Mouse (Mus musculus): ENCODE measurements around the gene Ptch1. TPM values are rescaled to one million over a fixed set of nuclear protein-coding genes. Genes with fewer than 3 reads are reported as not detected.
A peak's percentile ranks its signal among the peaks of the same experiment; 100 is the strongest.

The Ptch1 gene
- total and polyA plus RNA-seq, 2 experiments from 2014 or later = 7.9 to 27.8 TPM

DNA sequence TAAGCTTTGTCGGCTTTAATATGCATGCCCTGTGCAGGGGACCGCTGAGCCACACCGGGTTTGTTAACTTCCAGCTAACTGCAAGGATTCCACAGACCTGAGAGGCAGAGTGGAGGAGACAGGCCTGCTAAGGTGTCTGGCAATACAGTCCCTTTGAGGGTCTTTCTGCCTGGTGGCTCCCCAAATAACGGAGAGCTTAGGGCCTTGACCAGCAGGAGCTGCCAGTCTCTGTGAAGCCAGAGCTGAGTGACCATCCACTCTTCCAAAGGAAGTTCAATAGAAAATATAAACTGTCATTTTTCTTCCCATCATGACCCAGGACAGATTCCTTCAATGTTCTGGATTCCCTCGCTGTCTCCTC lies 4.0 kb downstream of the Ptch1 start:
- no peak overlapping the region for H3K4me2 ChIP-seq (ENCODE audit: low read depth, low read length, poor library complexity, severe bottlenecking)
- H3K9me3 ChIP-seq (ENCODE audit: low read length) = no peaks in the 10 kb centered on the region
- DNase-seq (ENCODE audit: low spot score) (no peak), ATAC-seq (ENCODE audit: low FRiP score) (no peak)
- no peak for TF ChIP-seq CTCF (IDR thresholded peaks at IDR 0.05)
- 19% methylated on average over 5 of the region's 5 CpGs for WGBS
- H3K4me3 ChIP-seq (ENCODE audit: low read depth, low read length) = no peak overlapping the region
- H3K27me3 ChIP-seq (ENCODE audit: insufficient read depth, low read length) = peaks cover 19% of the 10 kb centered on the region
- peaks cover 3% of the 10 kb centered on the region; the same call in 1 of the 2 replicates for H3K4me1 ChIP-seq (ENCODE audit: insufficient read depth, low read length)
- H3K27ac ChIP-seq (ENCODE audit: low read depth, low read length) = no peak overlapping the region
- no peak overlapping the region for H3K9ac ChIP-seq (replicated peaks; ENCODE audit: low read length, poor library complexity, severe bottlenecking)
- no peaks in the 10 kb centered on the region for H3K36me3 ChIP-seq (ENCODE audit: insufficient read depth, low read length)

DNA sequence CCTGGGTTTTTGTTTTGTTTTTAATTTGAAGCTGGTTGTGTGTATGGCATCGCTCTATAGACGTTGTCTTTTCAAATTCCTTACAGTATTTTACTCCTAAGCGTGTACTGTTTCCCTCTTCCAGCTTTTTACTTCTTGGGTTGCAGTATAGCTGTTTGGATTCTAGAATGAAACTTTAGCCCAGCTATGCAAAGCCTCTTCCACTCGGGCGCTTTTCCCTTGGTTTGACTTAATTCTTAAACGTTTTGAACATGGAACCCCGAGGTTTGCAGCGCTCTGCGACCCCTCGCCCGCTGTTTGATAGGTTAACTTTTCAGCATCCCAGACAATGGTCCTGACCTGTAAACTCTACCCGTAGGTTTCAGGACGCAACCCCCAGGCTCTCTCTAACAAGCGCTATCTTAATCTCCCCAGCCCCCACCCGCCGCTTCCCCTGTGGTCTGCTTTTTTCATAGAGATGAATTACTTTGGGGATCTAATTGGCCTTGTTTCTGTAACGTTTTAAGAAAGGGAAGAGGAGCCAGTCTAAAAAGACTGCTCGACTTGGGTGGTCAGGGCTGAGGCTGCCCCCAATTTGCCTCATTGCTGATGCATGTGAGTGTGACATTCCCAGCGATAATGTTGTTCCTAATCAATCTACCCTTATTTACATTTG lies 4.5 kb downstream of the Ptch1 start:
- Histone ChIP-seq H3K36me3 (ENCODE audit: insufficient read depth, low read length) (no peaks in the 10 kb centered on the region), H3K9me3 (ENCODE audit: low read length) (no peaks in the 10 kb centered on the region), H3K9ac (replicated peaks; ENCODE audit: low read length, poor library complexity, severe bottlenecking) (0 out of 2 replicates have a peak overlapping the region, but pooled peaks have one; percentile 25), H3K4me2 (ENCODE audit: low read depth, low read length, poor library complexity, severe bottlenecking) (peak overlapping the region; percentile 88; the same call in 1 of the 2 replicates), H3K4me1 (ENCODE audit: insufficient read depth, low read length) (peaks cover 3% of the 10 kb centered on the region; the same call in 1 of the 2 replicates), H3K27ac (ENCODE audit: low read depth, low read length) (no peak overlapping the region; the same call in 1 of the 2 replicates), H3K4me3 (ENCODE audit: low read depth, low read length) (peak overlapping the region; percentile 63; the same call in 1 of the 2 replicates), H3K27me3 (ENCODE audit: insufficient read depth, low read length) (peaks cover 19% of the 10 kb centered on the region)
- WGBS = 4% methylated on average over 19 of the region's 19 CpGs
- no peak for ATAC-seq (ENCODE audit: low FRiP score)
- no peak for DNase-seq (ENCODE audit: low spot score)
- TF ChIP-seq CTCF (IDR thresholded peaks at IDR 0.05) = no peak

DNA sequence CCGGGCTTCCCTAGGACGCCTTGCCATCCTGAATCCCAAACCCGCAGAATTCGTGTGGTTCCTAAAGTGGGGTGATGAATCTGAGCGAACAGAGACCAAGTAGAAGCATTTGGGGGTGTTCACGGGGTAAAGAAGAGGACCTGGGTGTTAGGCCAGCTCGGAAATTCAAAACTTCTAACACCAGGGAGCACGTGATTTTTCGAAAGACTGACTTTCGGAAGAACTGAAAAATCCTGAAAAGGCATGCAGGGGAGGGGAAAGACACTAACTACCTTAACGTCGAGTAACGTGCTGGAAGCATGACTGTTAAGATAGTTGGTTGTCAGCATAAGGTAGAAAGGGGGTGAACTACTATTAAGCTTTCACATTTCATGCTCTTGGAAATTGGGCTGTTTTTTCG lies 5.1 kb downstream of the Ptch1 start:
- WGBS = under 1% methylated on average over 14 of the region's 14 CpGs
- Histone ChIP-seq H3K4me2 (ENCODE audit: low read depth, low read length, poor library complexity, severe bottlenecking) (peak overlapping the region; percentile 88), H3K9ac (replicated peaks; ENCODE audit: low read length, poor library complexity, severe bottlenecking) (peak overlapping the region; percentile 25; the same call in 1 of the 2 replicates), H3K4me1 (ENCODE audit: insufficient read depth, low read length) (peaks cover 3% of the 10 kb centered on the region; the same call in 1 of the 2 replicates), H3K4me3 (ENCODE audit: low read depth, low read length) (peak overlapping the region; percentile 63), H3K9me3 (ENCODE audit: low read length) (no peaks in the 10 kb centered on the region), H3K27me3 (ENCODE audit: insufficient read depth, low read length) (peaks cover 19% of the 10 kb centered on the region), H3K27ac (ENCODE audit: low read depth, low read length) (peak overlapping the region; percentile 44), H3K36me3 (ENCODE audit: insufficient read depth, low read length) (no peaks in the 10 kb centered on the region)
- no peak for ATAC-seq (ENCODE audit: low FRiP score)
- no peak for DNase-seq (ENCODE audit: low spot score)
- no peak for TF ChIP-seq CTCF (IDR thresholded peaks at IDR 0.05)

DNA sequence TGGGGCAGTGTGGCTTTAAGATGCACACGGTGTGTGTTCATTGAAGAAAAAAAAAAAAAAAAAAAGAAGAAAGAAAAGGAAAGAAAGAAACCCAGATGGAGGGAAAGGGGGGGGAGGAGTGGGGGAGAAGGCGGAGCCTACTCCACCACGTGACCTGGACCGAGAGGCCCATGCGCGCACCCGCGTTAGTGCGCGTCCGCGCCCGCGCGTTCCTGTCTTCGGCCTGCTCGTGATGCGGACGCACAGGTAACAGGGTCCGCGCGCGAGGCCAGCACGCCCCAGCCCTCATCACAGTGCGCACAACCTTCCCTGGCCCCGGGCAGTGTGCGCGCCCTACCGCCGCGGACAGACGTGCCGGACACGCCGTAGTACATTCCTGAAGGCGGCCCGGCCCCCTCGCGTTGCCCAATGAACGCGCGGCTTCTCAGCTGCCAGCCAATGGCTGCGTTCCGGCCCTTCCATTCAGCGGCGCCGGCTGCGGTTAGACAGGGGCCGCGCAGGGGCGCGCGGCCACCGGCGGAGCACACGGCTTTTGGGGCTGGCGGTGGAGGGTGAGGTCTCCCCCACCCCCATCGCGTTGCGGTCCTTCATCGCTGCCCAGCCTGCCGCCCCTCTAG lies 5.6 kb downstream of the Ptch1 start:
- peak overlapping the region; percentile 63 for H3K4me3 ChIP-seq (ENCODE audit: low read depth, low read length)
- no peaks in the 10 kb centered on the region for H3K36me3 ChIP-seq (ENCODE audit: insufficient read depth, low read length)
- H3K27me3 ChIP-seq (ENCODE audit: insufficient read depth, low read length) = peaks cover 19% of the 10 kb centered on the region
- ATAC-seq (ENCODE audit: low FRiP score) = peak; percentile 83
- H3K4me2 ChIP-seq (ENCODE audit: low read depth, low read length, poor library complexity, severe bottlenecking) = peak overlapping the region; percentile 88
- TF ChIP-seq CTCF (IDR thresholded peaks at IDR 0.05) = peak; percentile 24; the same call in 1 of the 2 replicates
- H3K27ac ChIP-seq (ENCODE audit: low read depth, low read length) = peak overlapping the region; percentile 44
- peak; percentile 97 for DNase-seq (ENCODE audit: low spot score)
- WGBS = under 1% methylated on average over 59 of the region's 62 CpGs
- H3K9ac ChIP-seq (replicated peaks; ENCODE audit: low read length, poor library complexity, severe bottlenecking) = peak overlapping the region; percentile 25; the same call in 1 of the 2 replicates
- peaks cover 3% of the 10 kb centered on the region; the same call in 1 of the 2 replicates for H3K4me1 ChIP-seq (ENCODE audit: insufficient read depth, low read length)
- H3K9me3 ChIP-seq (ENCODE audit: low read length) = no peaks in the 10 kb centered on the region

DNA sequence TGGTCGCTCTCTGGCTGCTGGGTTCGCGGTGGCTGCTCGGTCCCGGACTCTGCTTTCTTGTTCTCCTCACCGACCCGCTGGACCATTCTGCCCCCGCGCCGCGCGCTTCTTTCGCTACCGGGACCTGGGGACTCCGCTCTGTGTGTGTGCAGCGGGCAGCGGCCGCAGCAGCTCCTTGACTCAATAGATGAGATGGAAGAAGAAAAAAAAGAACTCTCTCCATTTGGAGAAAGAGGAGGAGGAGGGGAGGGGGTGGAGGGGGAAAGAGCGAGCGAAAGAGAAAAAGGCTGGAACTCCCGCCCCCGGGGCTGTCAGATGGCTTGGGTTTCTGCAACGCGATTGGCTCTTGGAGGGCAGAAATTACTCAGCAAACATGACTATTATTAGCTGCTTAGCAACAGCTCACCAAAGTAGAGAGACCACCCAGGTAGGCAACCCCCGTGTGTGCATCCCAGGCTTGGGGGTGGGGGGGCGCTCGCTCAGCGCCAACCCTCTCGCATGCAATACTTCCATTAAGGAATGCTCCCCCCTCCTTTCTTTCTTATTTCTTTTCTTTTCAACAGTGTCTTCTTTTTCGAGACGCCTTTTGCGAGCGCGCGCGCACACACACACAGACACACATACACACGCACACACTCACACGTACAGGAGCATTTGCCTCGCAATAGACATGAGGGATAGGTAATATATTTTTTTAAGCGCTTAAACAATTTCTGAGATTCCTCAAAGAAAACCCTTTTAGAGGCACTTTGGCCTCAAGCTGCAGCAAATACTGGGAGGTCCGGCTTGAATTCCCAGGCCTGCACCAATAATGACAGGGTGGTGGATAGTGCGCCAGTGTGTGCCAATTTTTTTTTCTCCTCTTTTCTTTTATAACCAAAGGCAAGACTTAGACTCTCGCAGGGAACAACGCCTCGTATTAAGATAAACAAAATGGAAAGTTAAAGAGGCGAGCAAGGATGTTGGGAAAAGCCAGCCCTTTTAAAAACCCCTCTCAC lies 7.1 kb downstream of the Ptch1 start:
- Histone ChIP-seq H3K9me3 (ENCODE audit: low read length) (no peaks in the 10 kb centered on the region), H3K4me3 (ENCODE audit: low read depth, low read length) (peak overlapping the region; percentile 63), H3K4me2 (ENCODE audit: low read depth, low read length, poor library complexity, severe bottlenecking) (peak overlapping the region; percentile 88), H3K4me1 (ENCODE audit: insufficient read depth, low read length) (peaks cover 5% of the 10 kb centered on the region; the same call in 1 of the 2 replicates), H3K27ac (ENCODE audit: low read depth, low read length) (peak overlapping the region; percentile 88), H3K27me3 (ENCODE audit: insufficient read depth, low read length) (peaks cover 15% of the 10 kb centered on the region), H3K9ac (replicated peaks; ENCODE audit: low read length, poor library complexity, severe bottlenecking) (peak overlapping the region; percentile 79), H3K36me3 (ENCODE audit: insufficient read depth, low read length) (no peaks in the 10 kb centered on the region)
- WGBS = under 1% methylated on average over 46 of the region's 46 CpGs
- ATAC-seq (ENCODE audit: low FRiP score) = peak; percentile 62
- peak; percentile 98 for DNase-seq (ENCODE audit: low spot score)
- TF ChIP-seq CTCF (IDR thresholded peaks at IDR 0.05) = no peak
